Mouse (Mus musculus): Measurements from ENCODE around the gene Sh3yl1. TPM values are rescaled to one million over a fixed set of nuclear protein-coding genes. Genes with fewer than 3 reads are reported as not detected.

Sh3yl1 gene
- 1.4 TPM for total RNA-seq (2023)

GRCm38 (mm10) chr12:30911261-30912047, at the start of gene Sh3yl1, which contains the start of gene Acp1:
Gene Sh3yl1 (plus strand): TSS chr12:30911668.
Gene Acp1 (minus strand): TSS chr12:30911589.

GRCm38 (mm10) chr12:30883986-30884621, 27.4 kb upstream of the Sh3yl1 start, which contains the start of gene Alkal2:
Gene Alkal2 (plus strand): TSS chr12:30884322.

Other genes starting within 250 kb of the Sh3yl1 start
- not detected for gene Alkal2, start 27.3 kb upstream of the Sh3yl1 start, total RNA-seq (2023)
- gene Acp1, start 79 bp upstream of the Sh3yl1 start, total RNA-seq (2023) = 23.1 TPM
- 0.24 TPM for gene Fam110c, start 162.2 kb downstream of the Sh3yl1 start, total RNA-seq (2023)

All from CD4-positive naive resting alpha-beta T cell, adult 57 days (primary cell).